Mouse (Mus musculus) embryonic facial prominence, embryonic 12.5 days (tissue): ENCODE results near the gene Arl9. TPM values are rescaled to one million over a fixed set of nuclear protein-coding genes. Genes with fewer than 3 reads are reported as not detected.
"Not testable (repeated sequence)": the region's sequence is repeated elsewhere in the genome, so short reads cannot be mapped to it uniquely, and the experiment has no call there.

Source experiments
- ATAC-seq: fragments of 200-750 bp; cut with Nextera tagmentation; 2 replicates; pipeline ENCODE4 v1.8.0; 2017; ENCODE audit not compliant: insufficient number of reproducible peaks, insufficient read depth, low FRiP score, low TSS enrichment
- H3K27ac ChIP-seq: fragments of 300-500 bp; sonication (generic); 2 replicates; pipeline ENCODE4 v1.5.1; 2016; ENCODE audit warnings: mild to moderate bottlenecking
- H3K27me3 ChIP-seq: fragments of 300-500 bp; sonication (generic); 2 replicates; pipeline ENCODE4 v1.6.1; 2016; ENCODE audit warnings: mild to moderate bottlenecking, moderate library complexity
- H3K36me3 ChIP-seq: fragments of 300-500 bp; sonication (generic); 2 replicates; pipeline ENCODE4 v1.6.1; 2016; ENCODE audit warnings: mild to moderate bottlenecking
- H3K4me1 ChIP-seq: fragments of 300-500 bp; sonication (generic); 2 replicates; pipeline ENCODE4 v1.6.1; 2016
- H3K4me2 ChIP-seq: fragments of 300-500 bp; sonication (generic); replicated peaks from 2 replicates; pipeline ENCODE4 v1.6.1; 2016; ENCODE audit warnings: mild to moderate bottlenecking, moderate library complexity
- H3K4me3 ChIP-seq: fragments of 300-500 bp; sonication (generic); 2 replicates; pipeline ENCODE4 v1.5.1; 2016; ENCODE audit warnings: mild to moderate bottlenecking
- H3K9ac ChIP-seq: fragments of 300-500 bp; sonication (generic); 2 replicates; pipeline ENCODE4 v1.6.1; 2016; ENCODE audit warnings: mild to moderate bottlenecking, moderate library complexity
- H3K9me3 ChIP-seq: fragments of 300-500 bp; sonication (generic); 2 replicates; pipeline ENCODE4 v1.6.1; 2016; ENCODE audit warnings: mild to moderate bottlenecking, moderate library complexity
- WGBS: fragments of 180-500 bp; shearing (Covaris S2); methylation state at CpG from one replicate; pipeline ENCODE4 v1.1.7; 2016; 5-methylcytosine and 5-hydroxymethylcytosine counted together
- polyA plus RNA-seq: library from polyadenylated mRNA; unstranded; fragments of >200 nt; fragmentation: Nextera tagmentation; extraction: Ambion mirVana; gene quantifications from 2 replicates; pipeline ENCODE4 v1.2.1, GENCODE M21; 2016

The Arl9 gene
- polyA plus RNA-seq, 1 experiment from 2014 or later = not detected

- Histone ChIP-seq H3K27ac (no peak overlapping the region), H3K9ac (no peak overlapping the region), H3K4me3 (no peak overlapping the region), H3K27me3 (no peaks in the 10 kb centered on the region), H3K4me2 (no peak overlapping the region), H3K9me3 (no peaks in the 10 kb centered on the region), H3K36me3 (no peaks in the 10 kb centered on the region), H3K4me1 (no peaks in the 10 kb centered on the region)
- ATAC-seq = no peak
- WGBS = 77% methylated on average over 3 of the region's 3 CpGs
Observed at GRCm38 (mm10) chr5:77028034-77028433, 24.2 kb downstream of the Arl9 start.

DNA sequence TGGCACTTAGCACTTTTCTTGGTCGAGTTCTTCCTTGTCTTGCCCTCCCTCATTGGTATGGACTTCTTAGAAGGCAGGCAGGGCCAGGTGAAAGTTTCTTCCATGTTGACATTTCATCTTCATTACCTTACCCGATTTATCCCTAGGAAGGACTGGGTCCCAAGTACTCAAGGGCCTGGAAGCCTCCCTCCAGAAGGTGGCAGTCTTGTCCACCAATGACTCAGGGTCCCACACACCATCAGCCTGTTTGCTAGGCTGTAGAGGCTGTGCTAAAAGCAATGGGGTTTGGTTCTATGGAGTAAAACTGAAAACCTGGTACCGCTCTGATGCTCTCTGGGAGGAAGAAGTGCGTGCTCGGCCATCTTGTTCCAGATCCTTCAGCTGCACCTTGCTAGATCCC lies 25.9 kb downstream of the Arl9 start:
- Histone ChIP-seq H3K36me3 (no peaks in the 10 kb centered on the region), H3K27me3 (no peaks in the 10 kb centered on the region), H3K9ac (no peak overlapping the region), H3K4me2 (no peak overlapping the region), H3K9me3 (no peaks in the 10 kb centered on the region), H3K4me1 (no peaks in the 10 kb centered on the region), H3K27ac (no peak overlapping the region), H3K4me3 (no peak overlapping the region)
- no peak for ATAC-seq
- WGBS = 75% methylated on average over 5 of the region's 5 CpGs

DNA sequence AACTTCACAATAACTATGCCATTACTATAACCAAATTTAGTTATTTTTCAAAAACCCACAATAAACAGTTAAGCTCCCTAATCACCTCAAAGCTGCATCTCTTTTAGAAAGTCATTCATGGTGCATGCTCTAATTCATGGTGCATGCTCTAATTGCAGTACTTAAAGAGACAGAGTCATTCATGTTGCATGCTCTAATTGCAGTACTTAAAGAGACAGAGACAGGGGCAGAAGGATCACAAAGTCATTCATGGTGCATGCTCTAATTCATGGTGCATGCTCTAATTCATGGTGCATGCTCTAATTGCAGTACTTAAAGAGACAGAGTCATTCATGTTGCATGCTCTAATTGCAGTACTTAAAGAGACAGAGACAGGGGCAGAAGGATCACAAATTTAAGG lies 31.2 kb downstream of the Arl9 start:
- H3K4me2 ChIP-seq, H3K9ac ChIP-seq, H3K36me3 ChIP-seq, H3K4me1 ChIP-seq, H3K9me3 ChIP-seq, H3K27me3 ChIP-seq, H3K27ac ChIP-seq, ATAC-seq, H3K4me3 ChIP-seq: not testable (repeated sequence)

DNA sequence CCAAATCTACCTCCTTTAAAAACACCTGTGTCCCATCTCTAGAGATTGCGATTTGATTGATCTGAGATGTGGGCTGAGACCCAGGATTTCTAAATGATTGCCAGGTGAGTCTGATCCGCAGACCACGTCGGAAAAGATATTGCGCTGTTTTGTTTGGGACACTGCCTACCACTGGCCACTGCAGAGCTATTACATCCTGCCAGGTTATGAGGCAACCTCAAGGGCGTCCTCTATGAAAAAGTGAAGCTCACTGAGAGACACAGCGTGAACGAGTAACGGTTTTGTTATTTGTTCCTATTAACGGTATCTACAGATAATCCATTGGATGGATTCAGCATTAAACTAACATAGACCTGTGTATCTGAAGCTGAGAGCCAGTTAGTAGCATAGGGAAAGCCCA lies 34.6 kb downstream of the Arl9 start:
- no peaks in the 10 kb centered on the region for H3K36me3 ChIP-seq
- no peaks in the 10 kb centered on the region for H3K4me1 ChIP-seq
- H3K4me2 ChIP-seq = no peak overlapping the region
- no peak for ATAC-seq
- WGBS = 85% methylated on average over 10 of the region's 10 CpGs
- H3K27me3 ChIP-seq = no peaks in the 10 kb centered on the region
- no peaks in the 10 kb centered on the region for H3K9me3 ChIP-seq
- no peak overlapping the region for H3K4me3 ChIP-seq
- no peak overlapping the region for H3K27ac ChIP-seq
- H3K9ac ChIP-seq = no peak overlapping the region

DNA sequence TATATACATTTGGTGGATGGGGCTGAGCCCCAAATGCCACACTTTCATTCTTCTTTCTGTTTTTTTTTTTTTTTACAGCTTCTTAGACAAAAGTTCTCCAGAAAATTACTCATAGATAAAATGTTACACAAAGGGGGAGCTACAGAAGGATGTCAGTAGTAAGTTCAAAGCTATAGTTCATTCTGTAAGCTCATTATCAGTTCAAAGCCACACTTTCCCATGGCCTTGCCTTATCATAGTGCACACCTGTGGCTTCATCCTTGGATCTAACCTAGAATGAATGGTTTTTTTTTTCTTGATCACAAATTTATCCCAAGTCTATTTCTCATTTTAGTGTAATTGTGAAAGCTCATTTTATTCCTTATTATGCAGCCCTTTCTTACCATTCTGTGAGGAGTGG lies 35.5 kb downstream of the Arl9 start:
- no peaks in the 10 kb centered on the region for H3K9me3 ChIP-seq
- H3K27ac ChIP-seq = no peak overlapping the region
- no peaks in the 10 kb centered on the region for H3K36me3 ChIP-seq
- no peak overlapping the region for H3K4me2 ChIP-seq
- no peaks in the 10 kb centered on the region for H3K4me1 ChIP-seq
- ATAC-seq = no peak
- H3K9ac ChIP-seq = no peak overlapping the region
- no peak overlapping the region for H3K4me3 ChIP-seq
- no peaks in the 10 kb centered on the region for H3K27me3 ChIP-seq

DNA sequence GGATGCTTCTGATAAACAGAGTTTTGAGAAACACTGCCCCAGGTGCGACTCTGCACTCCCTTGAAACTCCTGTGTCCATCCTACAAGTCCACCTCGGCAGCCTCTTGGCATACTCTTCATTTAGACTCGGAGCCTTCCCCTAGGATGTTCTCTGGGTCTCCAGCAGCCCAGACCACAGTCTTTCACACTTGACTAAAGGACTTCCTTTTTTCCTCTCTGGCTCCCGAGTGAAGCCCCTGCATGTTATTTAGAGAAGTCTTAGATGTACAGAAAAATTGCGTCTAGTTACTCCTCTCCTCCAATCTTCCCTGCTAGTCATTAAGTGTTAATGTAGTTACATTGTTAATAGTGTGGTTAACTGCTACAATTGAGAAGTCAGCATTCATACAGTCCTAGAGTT lies 40.5 kb downstream of the Arl9 start:
- no peak overlapping the region for H3K9ac ChIP-seq
- H3K27ac ChIP-seq = no peak overlapping the region
- ATAC-seq = no peak
- H3K4me3 ChIP-seq = no peak overlapping the region
- no peaks in the 10 kb centered on the region for H3K27me3 ChIP-seq
- H3K9me3 ChIP-seq = no peaks in the 10 kb centered on the region
- H3K36me3 ChIP-seq = no peaks in the 10 kb centered on the region
- 70% methylated on average over 5 of the region's 5 CpGs for WGBS
- no peaks in the 10 kb centered on the region for H3K4me1 ChIP-seq
- no peak overlapping the region for H3K4me2 ChIP-seq

DNA sequence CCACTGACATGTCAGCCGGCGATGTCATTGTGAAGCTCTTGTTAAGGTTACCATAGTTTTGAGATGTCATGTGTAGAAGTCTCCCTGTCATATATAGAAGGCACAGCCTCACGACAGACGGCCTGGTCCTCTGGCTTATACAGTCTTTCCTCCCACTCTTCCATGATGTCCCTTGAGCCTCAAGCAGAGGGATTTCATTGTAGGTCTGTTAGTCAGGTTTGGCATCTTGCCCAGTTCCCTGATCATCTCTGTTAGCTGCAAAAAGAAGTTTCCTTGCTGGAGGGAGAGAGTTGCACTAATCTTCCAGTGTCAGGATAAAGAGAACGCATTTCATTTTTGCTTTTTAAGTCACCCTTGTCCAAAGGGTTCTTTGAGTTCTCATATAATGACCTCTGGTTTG lies 48.8 kb downstream of the Arl9 start:
- WGBS = 91% methylated on average over 5 of the region's 5 CpGs
- H3K4me1 ChIP-seq = no peaks in the 10 kb centered on the region
- no peak overlapping the region for H3K4me3 ChIP-seq

DNA sequence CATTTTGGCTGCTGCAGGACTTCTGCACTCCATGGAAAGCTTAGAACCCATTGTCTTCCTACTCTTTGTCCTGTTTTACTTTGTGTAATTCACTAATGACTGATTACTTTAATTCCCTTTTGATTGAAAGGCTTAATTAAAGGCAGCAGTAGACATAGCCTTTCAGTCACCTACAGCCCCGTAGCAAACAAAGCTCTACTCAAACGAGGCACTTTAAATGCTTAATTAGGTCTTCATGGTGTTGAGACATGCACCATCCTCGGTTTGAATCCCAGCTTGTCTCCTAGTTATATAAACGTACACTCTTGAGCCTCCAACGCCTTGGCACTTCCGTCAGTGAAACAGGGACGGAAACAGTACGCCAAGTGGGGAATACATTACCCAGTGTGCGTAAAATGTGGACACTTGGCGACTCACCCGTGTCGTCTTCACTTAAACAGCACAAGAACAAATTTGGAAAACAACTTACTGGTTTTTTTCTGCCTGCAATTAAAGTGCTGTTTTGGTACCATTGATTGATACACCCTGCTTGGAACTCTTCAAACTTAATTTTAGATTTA lies 53.1 kb downstream of the Arl9 start:
- 54% methylated on average over 12 of the region's 12 CpGs for WGBS
- no peak overlapping the region for H3K9ac ChIP-seq
- no peak overlapping the region for H3K4me2 ChIP-seq
- no peak overlapping the region for H3K4me3 ChIP-seq
- H3K9me3 ChIP-seq = no peaks in the 10 kb centered on the region
- no peaks in the 10 kb centered on the region for H3K36me3 ChIP-seq
- H3K27ac ChIP-seq = no peak overlapping the region
- H3K4me1 ChIP-seq = 0 out of 2 replicates have a peak, but pooled peaks cover 3% of the 10 kb centered on the region
- ATAC-seq = no peak
- H3K27me3 ChIP-seq = no peaks in the 10 kb centered on the region

More for the DNA sequence above, 48.8 kb downstream of the Arl9 start:
- H3K4me2 ChIP-seq = no peak overlapping the region
- H3K27ac ChIP-seq = no peak overlapping the region
- H3K9ac ChIP-seq = no peak overlapping the region
- no peaks in the 10 kb centered on the region for H3K36me3 ChIP-seq
- H3K9me3 ChIP-seq = no peaks in the 10 kb centered on the region
- H3K27me3 ChIP-seq = no peaks in the 10 kb centered on the region
- ATAC-seq = no peak

Other genes with a start within 250 kb of the Arl9 start
- 21.7 and 23.3 TPM in 2 replicates for gene Aasdh, start 98.5 kb upstream of the Arl9 start, polyA plus RNA-seq
- 298 and 308 TPM in 2 replicates for gene Paics, start 52.7 kb upstream of the Arl9 start, polyA plus RNA-seq
- 26.9 and 29.9 TPM in 2 replicates for gene Ppat, start 52.5 kb upstream of the Arl9 start, polyA plus RNA-seq
- 87.8 and 93.5 TPM in 2 replicates for gene Srp72, start 29.4 kb upstream of the Arl9 start, polyA plus RNA-seq
- gene Thegl, start 12.0 kb downstream of the Arl9 start, polyA plus RNA-seq = not detected in 2 replicates
- 0.26 and 0.27 TPM in 2 replicates for gene Hopx, start 111.1 kb downstream of the Arl9 start, polyA plus RNA-seq
- gene Spink2, start 207.4 kb downstream of the Arl9 start, polyA plus RNA-seq = 1.2 and 2.3 TPM in 2 replicates